In the genomic region with DNA sequence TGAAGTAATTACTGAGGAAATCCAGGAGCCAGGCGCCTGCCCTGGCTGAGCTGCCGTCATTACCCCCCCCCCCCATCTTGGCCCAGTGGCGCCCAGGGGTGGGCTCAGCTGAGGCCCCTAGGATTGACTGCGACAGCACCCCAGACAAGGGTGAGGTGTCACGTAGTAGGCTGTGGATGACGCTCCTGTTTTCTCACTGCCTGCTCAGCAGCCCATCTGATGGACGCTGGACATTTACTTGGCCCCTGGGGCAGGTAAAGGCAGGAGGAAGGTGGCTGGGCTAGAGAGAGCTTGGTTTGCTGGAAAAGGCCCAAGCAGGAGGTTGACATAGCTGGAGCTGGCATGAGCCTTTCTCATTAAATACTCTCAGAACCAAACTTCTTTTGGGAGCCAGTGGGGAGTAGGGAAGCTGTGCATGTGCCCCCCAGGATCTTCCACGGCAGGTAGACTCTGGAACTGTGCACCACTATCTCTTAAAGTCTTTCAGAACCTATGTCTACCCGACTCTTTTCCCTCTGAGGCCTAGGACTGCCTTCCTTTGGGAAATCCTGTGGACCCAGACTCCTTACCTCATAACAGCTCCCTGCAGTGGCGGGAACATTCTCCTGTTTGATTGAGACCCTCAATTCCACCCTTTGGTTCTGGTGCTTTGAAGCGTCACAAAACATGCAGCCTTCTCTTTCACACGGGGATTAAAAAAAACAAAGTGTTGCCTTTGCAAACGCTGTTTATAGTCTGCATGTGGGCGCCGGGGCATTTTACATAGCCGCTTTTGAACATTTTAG, we compare ENCODE assay signal across 11 mouse cellular contexts. TPM values are rescaled to one million over a fixed set of nuclear protein-coding genes. Genes with fewer than 3 reads are reported as not detected.
DNase-seq lines count a peak whose midpoint lies in the region; ATAC-seq and TF ChIP-seq lines count a peak whose summit lies in the region.
"Had no signal": no experiment of that assay in that cellular context is flagged by ENCODE, and none has a peak within 500 bp of the region (broad histone marks: within the 10 kb centered on the region; RNA-seq: fewer than 3 reads in every experiment).

No protein-coding gene starts in this region.

- no peak for TF ChIP-seq CTCF in gastrocnemius, adult 2 months (IDR thresholded peaks at IDR 0.05)

- intact Hi-C loops in gastrocnemius, adult 2 months (cut with DNase I), result loop anchor here (5.0 kb wide), 1 partner anchor 84 kb away; no protein-coding TSS in a partner anchor

- H3K4me2 ChIP-seq in heart, embryonic 14.5 days (ENCODE audit: low read length), result peak overlapping the region; percentile 84
- H3K4me2 ChIP-seq in midbrain, embryonic 14.5 days (ENCODE audit: low read length), result peak overlapping the region; percentile 87

- no peak for DNase-seq in heart, adult 11 months
- peak; percentile 72 for DNase-seq in embryo, embryonic 10 days (ENCODE audit: low spot score)
- peak; percentile 47 for DNase-seq in hindbrain, embryonic 10.5 days (ENCODE audit: low spot score)
- peak; percentile 78 for DNase-seq in midbrain, embryonic 14.5 days
- no peak for DNase-seq in gastrocnemius, adult 2 months
- DNase-seq: thymus, adult 18-20 months had no signal

- H3K9me3 ChIP-seq in heart, embryonic 14.5 days (ENCODE audit: control insufficient read depth, low read length), result no peaks in the 10 kb centered on the region
- H3K9me3 ChIP-seq in hindbrain, embryonic 10.5 days, result no peaks in the 10 kb centered on the region
- H3K9me3 ChIP-seq in midbrain, embryonic 14.5 days (ENCODE audit: control insufficient read depth, low read length), result no peaks in the 10 kb centered on the region

- peak overlapping the region in 1 of 2 experiments; percentile 19; a peak in 1 of 4 replicates for H3K27ac ChIP-seq in heart, embryonic 14.5 days (replicated peaks in 1 of 2; ENCODE audit: control insufficient read depth in 1 of 2, insufficient read depth in 1 of 2, low read depth in 2 of 2, low read length in 2 of 2)
- H3K27ac ChIP-seq in hindbrain, embryonic 10.5 days, result peak overlapping the region; percentile 93
- peak overlapping the region; percentile 98 for H3K27ac ChIP-seq in midbrain, embryonic 14.5 days (replicated peaks; ENCODE audit: low read depth, low read length)
- H3K27ac ChIP-seq in gastrocnemius, adult 2 months, result no peak overlapping the region

- peak overlapping the region; percentile 57 to 75; a peak in 3 of 4 replicates for H3K4me3 ChIP-seq in heart, embryonic 14.5 days (ENCODE audit: control insufficient read depth in 1 of 2, insufficient read depth in 1 of 2, low read depth in 1 of 2, low read length in 2 of 2)
- peak overlapping the region; percentile 64 for H3K4me3 ChIP-seq in hindbrain, embryonic 10.5 days
- peak overlapping the region; percentile 78 for H3K4me3 ChIP-seq in midbrain, embryonic 14.5 days (replicated peaks; ENCODE audit: low read depth, low read length)
- H3K4me3 ChIP-seq in gastrocnemius, adult 2 months, result no peak overlapping the region
- H3K4me3 ChIP-seq: myocyte had no signal

- no peaks in the 10 kb centered on the region for H3K36me3 ChIP-seq in heart, embryonic 14.5 days (ENCODE audit: control insufficient read depth, insufficient read depth, low read length)
- no peaks in the 10 kb centered on the region for H3K36me3 ChIP-seq in hindbrain, embryonic 10.5 days
- H3K36me3 ChIP-seq in midbrain, embryonic 14.5 days (ENCODE audit: control insufficient read depth, insufficient read depth, low read length), result no peaks in the 10 kb centered on the region

- no peak for ATAC-seq in heart, embryonic 14.5 days (ENCODE audit: insufficient number of reproducible peaks, insufficient read depth, low FRiP score, low read depth)
- peak; percentile 15 for ATAC-seq in midbrain, embryonic 14.5 days (ENCODE audit: low FRiP score, low TSS enrichment)
- no peak for ATAC-seq in monocyte, adult 5-6 weeks (replicated peaks; ENCODE audit: insufficient number of reproducible peaks, low FRiP score, low TSS enrichment, poor library complexity, severe bottlenecking)
- ATAC-seq in megakaryocyte, adult 5-6 weeks (ENCODE audit: poor library complexity, severe bottlenecking), result no peak
- ATAC-seq: CD4-positive, CD25-positive, alpha-beta regulatory T cell, adult 4 months had no signal

- peaks cover 14 to 24% of the 10 kb centered on the region in 2 experiments for H3K4me1 ChIP-seq in heart, embryonic 14.5 days (ENCODE audit: control insufficient read depth in 2 of 2, insufficient read depth in 2 of 2, low read length in 2 of 2)
- peaks cover 73% of the 10 kb centered on the region for H3K4me1 ChIP-seq in hindbrain, embryonic 10.5 days (replicated peaks)
- H3K4me1 ChIP-seq in midbrain, embryonic 14.5 days (ENCODE audit: control insufficient read depth, insufficient read depth, low read length), result peaks cover 30% of the 10 kb centered on the region

- peak overlapping the region; percentile 66 for H3K9ac ChIP-seq in heart, embryonic 14.5 days (ENCODE audit: low read length)
- peak overlapping the region; percentile 83 for H3K9ac ChIP-seq in midbrain, embryonic 14.5 days (replicated peaks; ENCODE audit: low read length)

- 56% methylated on average over 16 of the region's 16 CpGs for WGBS in heart, embryonic 14.5 days
- 10% methylated on average over 16 of the region's 16 CpGs for WGBS in hindbrain, embryonic 10.5 days
- 2% methylated on average over 16 of the region's 16 CpGs for WGBS in midbrain, embryonic 14.5 days

- H3K27me3 ChIP-seq in heart, embryonic 14.5 days (ENCODE audit: control insufficient read depth, insufficient read depth, low read length), result peaks cover 7% of the 10 kb centered on the region; the same call in 1 of the 2 replicates
- H3K27me3 ChIP-seq in hindbrain, embryonic 10.5 days (ENCODE audit: insufficient read depth, poor library complexity, severe bottlenecking), result peaks cover 38% of the 10 kb centered on the region
- H3K27me3 ChIP-seq in midbrain, embryonic 14.5 days (ENCODE audit: control insufficient read depth, insufficient read depth, low read length), result no peaks in the 10 kb centered on the region

RNA-seq across cellular contexts. Expression of a gene that starts 19.3 kb away (rescaled TPM):
- 12.4 and 16.5 TPM in 2 replicates for polyA plus RNA-seq in heart, embryonic 14.5 days (2014; fragmentation: Nextera tagmentation; extraction: Ambion mirVana)
- 8.8 and 17.4 TPM in 2 replicates for polyA plus RNA-seq in hindbrain, embryonic 10.5 days (2016; fragmentation: Nextera tagmentation; extraction: Ambion mirVana)
- polyA plus RNA-seq in midbrain, embryonic 14.5 days (2014; fragmentation: Nextera tagmentation; extraction: Ambion mirVana), result 18.4 and 25.4 TPM in 2 replicates
- 5.7 to 6.3 TPM (median 5.7 TPM) in 3 replicates for total RNA-seq in monocyte, adult 5-6 weeks (2017)
- 10 to 100 TPM in 1 of 2 experiments, 1 to 10 TPM in 1; 7.4 to 12.5 TPM for total RNA-seq in gastrocnemius, adult 2 months (2021)
- total RNA-seq in megakaryocyte, adult 5-6 weeks (2015), result 0.11 and 0.21 TPM in 2 replicates
- total RNA-seq in megakaryocyte, adult 5-6 weeks (2017), result 0.15 and 0.33 TPM in 2 replicates
- polyA plus RNA-seq: CD4-positive, CD25-positive, alpha-beta regulatory T cell, adult 4 months had no signal

RNA-seq across cellular contexts. Expression of a gene that starts 52.4 kb away (rescaled TPM):
- polyA plus RNA-seq in heart, embryonic 14.5 days (2014; fragmentation: Nextera tagmentation; extraction: Ambion mirVana), result 24.5 and 24.6 TPM in 2 replicates
- polyA plus RNA-seq in hindbrain, embryonic 10.5 days (2016; fragmentation: Nextera tagmentation; extraction: Ambion mirVana), result 46.2 and 54.6 TPM in 2 replicates
- 18.1 and 36.2 TPM in 2 replicates for polyA plus RNA-seq in midbrain, embryonic 14.5 days (2014; fragmentation: Nextera tagmentation; extraction: Ambion mirVana)
- total RNA-seq in monocyte, adult 5-6 weeks (2017), result 173 to 191 TPM (median 177 TPM) in 3 replicates
- total RNA-seq in gastrocnemius, adult 2 months (2021), result 10 to 100 TPM; 16.4 to 18.6 TPM
- 68.0 and 75.8 TPM in 2 replicates for total RNA-seq in megakaryocyte, adult 5-6 weeks (2015)
- total RNA-seq in megakaryocyte, adult 5-6 weeks (2017), result 124 and 135 TPM in 2 replicates

Comparison
In these comparisons a context has a peak if more than half of its experiments do, and no peak if none do; other contexts are left out.
1. DNase-seq: peak in embryo, embryonic 10 days (single experiment), hindbrain, embryonic 10.5 days (single experiment) and midbrain, embryonic 14.5 days (single experiment); none in heart, adult 11 months (single experiment) and gastrocnemius, adult 2 months (single experiment).